In the genomic region with DNA sequence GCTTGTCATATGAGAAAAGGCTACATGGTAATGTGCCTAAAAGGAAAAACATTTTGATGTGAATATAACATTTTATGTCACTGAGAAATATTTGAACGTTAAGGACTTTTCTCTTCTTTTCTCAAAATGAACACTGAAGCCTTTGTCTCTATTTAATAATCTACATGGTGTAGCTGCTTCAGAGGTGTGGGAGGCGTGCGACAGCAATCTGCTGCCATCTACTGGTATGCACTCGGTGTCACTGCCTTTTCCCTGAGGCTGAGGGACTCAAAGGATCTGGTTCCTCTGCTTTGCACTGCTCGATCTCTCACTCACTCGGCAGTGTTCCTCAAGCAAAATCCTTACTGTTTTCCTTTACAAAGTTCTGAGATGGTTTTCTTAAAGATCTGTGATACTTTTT, we compare ENCODE assay signal across 8 mouse cellular contexts. TPM values are rescaled to one million over a fixed set of nuclear protein-coding genes. Genes with fewer than 3 reads are reported as not detected.
DNase-seq lines count a peak whose midpoint lies in the region; ATAC-seq and TF ChIP-seq lines count a peak whose summit lies in the region.

No protein-coding gene starts in this region.

- CTCF ChIA-PET in Patski (lab: Charles Lee) = interaction anchor here (0.7 to 5.7 kb wide), 10 partner anchors 12 to 685 kb away, joined by 3 to 31 read pairs (median 4); no protein-coding TSS in a partner anchor

- no peak overlapping the region for H3K4me3 ChIP-seq in hindbrain, embryonic 11.5 days (ENCODE audit: low read depth, low read length)

- peak; percentile 12 for DNase-seq in Patski (ENCODE audit: low read depth, low spot score)
- DNase-seq in cerebellum, adult 9-10 months = peak; percentile 96
- peak; percentile 71 to 93 for DNase-seq in frontal cortex, adult 2 months (ENCODE audit: extremely low spot score in 1 of 2, low spot score in 1 of 2)
- peak; percentile 84 for DNase-seq in hindbrain, embryonic 11.5 days (ENCODE audit: low spot score)
- peak; percentile 77 for DNase-seq in layer of hippocampus, adult 9-11 months
- DNase-seq in lung, postnatal 14 days = peak; percentile 78
- DNase-seq in retina, postnatal 1 day = peak; percentile 87
- peak; percentile 58 to 62 for DNase-seq in thymus, postnatal 36 days

- H3K27me3 ChIP-seq in Patski = no peaks in the 10 kb centered on the region
- H3K27me3 ChIP-seq in hindbrain, embryonic 11.5 days (ENCODE audit: control insufficient read depth, insufficient read depth, low read length) = no peaks in the 10 kb centered on the region

- H3K9ac ChIP-seq in hindbrain, embryonic 11.5 days (ENCODE audit: low read depth, low read length) = no peak overlapping the region

- WGBS in hindbrain, embryonic 11.5 days = 4% methylated on average over 6 of the region's 6 CpGs

- H3K36me3 ChIP-seq in hindbrain, embryonic 11.5 days (ENCODE audit: control insufficient read depth, insufficient read depth, low read length) = no peaks in the 10 kb centered on the region

- TF ChIP-seq CTCF in Patski (IDR thresholded peaks at IDR 0.05) = peak; percentile 86

- ATAC-seq in Patski = peak; percentile 76
- peak; percentile 92 for ATAC-seq in hindbrain, embryonic 11.5 days (ENCODE audit: low FRiP score)

- no peak overlapping the region for H3K27ac ChIP-seq in hindbrain, embryonic 11.5 days (ENCODE audit: low read depth, low read length)

- H3K9me3 ChIP-seq in hindbrain, embryonic 11.5 days (ENCODE audit: control insufficient read depth, low read length) = no peaks in the 10 kb centered on the region

- H3K4me1 ChIP-seq in hindbrain, embryonic 11.5 days (replicated peaks; ENCODE audit: control insufficient read depth, insufficient read depth, low read length) = 0 out of 2 replicates have a peak, but pooled peaks cover 2% of the 10 kb centered on the region

- POLR2A ChIA-PET in Patski (lab: Charles Lee) = no interaction called here

- H3K4me2 ChIP-seq in hindbrain, embryonic 11.5 days (replicated peaks; ENCODE audit: low read depth, low read length) = no peak overlapping the region

- in situ Hi-C loops in Patski (cut with MboI; ENCODE audit: low pct_unique_long_range_greater_than_20kb) = loop anchor here (5.0 to 10.0 kb wide), 2 partner anchors 231 to 654 kb away; no protein-coding TSS in a partner anchor

RNA-seq across cellular contexts. Expression of a gene that starts 37.4 kb away (rescaled TPM):
- 48.5 TPM for polyA plus RNA-seq in Patski (2021)
- 53.7 and 58.8 TPM in 2 replicates for polyA plus RNA-seq in frontal cortex, adult 2 months (2012; rRNA removed)
- polyA plus RNA-seq in hindbrain, embryonic 11.5 days (2014; fragmentation: Nextera tagmentation; extraction: Ambion mirVana) = 5.1 and 5.6 TPM in 2 replicates

Comparison
In these comparisons a context has a peak if more than half of its experiments do, and no peak if none do; other contexts are left out.
1. DNase-seq: peak in every context shown above with its lines; median percentile 96 in cerebellum, adult 9-10 months; 87 in retina, postnatal 1 day; 84 in hindbrain, embryonic 11.5 days; 82 in frontal cortex, adult 2 months; 78 in lung, postnatal 14 days; 77 in layer of hippocampus, adult 9-11 months; 60 in thymus, postnatal 36 days; 12 in Patski.